Mouse (Mus musculus) adrenal gland, adult 18-20 months (tissue): ENCODE measurements at regions not wholly inside any gene's neighbourhood (a gene's known extent, or its start where the extent isn't known, plus 50 kb on each side); places are given as distances from the start of the nearest gene placed in this dataset.

Source experiments
- DNase-seq, 2 experiments: peaks; one replicate each; pipeline ENCODE4 v3.0.0; 2021 to 2022; ENCODE audit warnings: low spot score in 2 of 2

GRCm38 (mm10) chr2:167848468-167849440 lies 83.1 kb upstream of the Ptpn1 start:
- no peak for DNase-seq

DNA sequence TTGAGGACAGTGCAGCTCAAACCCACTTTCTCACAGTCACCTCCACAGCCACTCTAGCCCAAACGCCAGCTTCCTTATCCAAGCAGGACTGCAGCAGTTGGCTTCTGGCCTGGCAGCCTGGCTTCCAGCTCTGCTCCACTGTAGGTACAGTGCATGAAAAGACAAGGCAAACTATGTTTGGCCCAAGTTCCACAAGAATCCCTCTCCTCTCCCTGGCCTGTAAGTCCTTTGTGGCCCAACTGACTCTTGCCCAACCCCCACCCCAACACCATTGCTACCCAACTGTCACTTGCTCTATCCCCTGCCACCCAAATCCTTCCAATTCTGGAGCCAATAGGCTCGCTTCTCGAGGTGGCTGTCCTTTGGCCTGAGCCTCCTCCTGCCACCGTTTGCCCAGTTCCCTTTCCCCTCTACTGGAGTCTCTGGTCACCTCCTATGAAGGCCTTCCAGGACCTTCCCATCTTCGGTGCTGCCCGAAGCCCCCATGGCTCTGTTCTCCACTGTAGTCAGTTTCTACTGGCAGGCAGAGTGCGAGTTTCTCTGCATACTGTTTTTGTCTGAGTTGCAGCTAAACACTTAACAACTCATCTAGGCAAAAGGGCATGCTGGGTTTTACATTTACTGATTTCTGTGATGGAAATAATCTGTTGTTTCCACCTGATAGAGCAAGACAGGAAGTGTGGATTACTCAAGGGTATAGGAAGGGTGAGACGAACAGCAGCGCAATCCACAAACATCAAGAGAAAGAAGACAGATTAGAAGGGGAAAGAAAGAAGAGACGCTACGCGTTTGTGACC lies 84.4 kb upstream of the Ptpn1 start:
- DNase-seq: no peak

- DNase-seq: no peak
Measured at GRCm38 (mm10) chr2:167845370-167845769, 86.5 kb upstream of the Ptpn1 start.

- DNase-seq: peak in 1 of 2 experiments; percentile 71
Measured at GRCm38 (mm10) chr2:167844556-167844955, 87.3 kb upstream of the Ptpn1 start.

- DNase-seq: no peak
Measured at GRCm38 (mm10) chr2:167843921-167844320, 87.9 kb upstream of the Ptpn1 start.

DNA sequence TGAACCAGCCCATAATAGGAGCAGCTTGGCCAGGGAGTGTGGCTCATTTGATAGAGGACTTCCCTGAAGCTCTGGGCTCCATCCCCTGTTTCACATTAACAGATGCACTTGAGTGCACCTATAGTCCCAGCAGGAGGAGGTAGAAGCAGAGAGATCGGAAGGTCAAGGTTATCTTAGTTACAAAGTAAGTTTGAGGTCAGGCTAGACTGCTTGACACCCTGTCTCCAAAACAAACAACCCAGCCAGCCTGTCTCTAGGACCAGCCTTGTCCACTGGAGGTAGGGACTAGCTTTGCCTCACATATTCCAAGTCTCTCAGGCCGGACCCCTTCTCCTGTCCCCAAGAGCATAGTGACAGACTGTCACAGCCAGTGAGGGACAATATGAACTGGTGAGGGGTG lies 88.9 kb upstream of the Ptpn1 start:
- no peak for DNase-seq

DNA sequence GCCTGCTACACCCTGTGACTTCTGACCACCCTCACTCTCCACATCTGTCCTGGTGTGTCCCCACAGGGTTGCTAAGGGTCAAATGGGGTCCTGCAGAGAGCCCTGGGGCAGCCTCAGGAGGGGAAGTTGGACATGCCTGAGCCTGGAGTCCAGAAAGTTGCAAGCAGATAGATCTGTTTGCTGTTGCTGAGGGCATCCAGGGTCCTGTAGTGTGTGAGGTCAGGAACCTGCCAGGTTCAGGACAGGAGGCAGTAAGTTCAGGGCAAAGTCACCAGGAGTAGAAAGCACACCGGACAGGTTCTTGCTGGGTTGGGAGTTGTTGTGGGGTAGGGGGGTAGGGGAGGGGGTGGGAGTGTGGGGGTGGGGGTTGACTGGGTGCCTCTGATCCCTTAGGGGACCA lies 89.4 kb upstream of the Ptpn1 start:
- no peak for DNase-seq

- DNase-seq: no peak
Measured at GRCm38 (mm10) chr2:167841339-167842240, 90.3 kb upstream of the Ptpn1 start.

DNA sequence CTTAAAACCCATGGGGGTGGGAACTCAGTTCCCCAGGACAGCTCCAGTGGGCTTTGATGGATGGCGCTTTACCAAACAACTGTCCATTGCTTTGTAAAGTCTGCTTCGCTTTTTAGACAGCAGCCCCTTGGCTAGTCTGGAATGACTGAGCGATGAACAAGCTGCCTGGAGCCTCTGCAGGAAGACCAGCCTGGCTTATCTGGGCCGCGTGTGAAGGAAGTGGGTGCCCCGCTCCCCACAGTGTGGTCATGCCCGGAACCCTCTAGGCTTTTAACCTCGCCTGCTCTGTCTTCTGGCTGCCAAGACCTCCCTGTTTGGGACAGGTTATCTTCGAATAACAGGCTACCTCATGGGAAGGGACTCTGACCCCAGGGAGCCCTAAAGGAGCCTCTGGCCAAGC lies 91.5 kb upstream of the Ptpn1 start:
- DNase-seq: no peak

DNA sequence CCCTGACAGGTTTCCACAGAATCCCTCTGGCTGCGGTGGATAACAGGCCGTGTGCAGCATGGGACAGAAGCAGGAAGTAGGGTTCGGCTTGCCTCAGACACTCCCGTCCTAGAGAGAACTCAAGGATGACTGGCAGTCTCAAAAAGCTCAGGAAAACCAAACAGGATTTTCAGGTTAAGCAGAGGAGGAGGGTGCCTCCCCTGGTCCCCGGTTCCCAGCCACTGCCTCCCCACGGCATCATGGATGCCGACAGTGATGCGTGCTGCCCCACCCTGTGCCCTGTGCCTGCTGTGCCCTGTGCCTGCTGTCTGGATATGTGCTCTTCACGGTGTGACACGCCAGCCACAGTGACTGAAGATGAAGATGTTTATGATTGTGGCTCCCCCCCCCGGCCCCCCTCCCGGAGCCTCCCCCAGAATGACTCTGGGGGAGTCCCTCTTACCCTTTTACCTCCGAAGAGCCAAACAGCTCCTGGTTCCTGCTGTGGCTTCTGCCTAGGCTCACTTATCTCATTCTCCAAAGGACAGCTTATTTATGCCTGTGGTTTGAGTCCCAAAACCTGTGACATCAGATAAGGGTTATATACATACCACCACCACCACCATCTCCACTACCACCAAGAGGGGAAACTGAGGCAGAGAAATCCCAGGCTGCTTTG lies 92.4 kb upstream of the Ptpn1 start:
- no peak for DNase-seq

DNA sequence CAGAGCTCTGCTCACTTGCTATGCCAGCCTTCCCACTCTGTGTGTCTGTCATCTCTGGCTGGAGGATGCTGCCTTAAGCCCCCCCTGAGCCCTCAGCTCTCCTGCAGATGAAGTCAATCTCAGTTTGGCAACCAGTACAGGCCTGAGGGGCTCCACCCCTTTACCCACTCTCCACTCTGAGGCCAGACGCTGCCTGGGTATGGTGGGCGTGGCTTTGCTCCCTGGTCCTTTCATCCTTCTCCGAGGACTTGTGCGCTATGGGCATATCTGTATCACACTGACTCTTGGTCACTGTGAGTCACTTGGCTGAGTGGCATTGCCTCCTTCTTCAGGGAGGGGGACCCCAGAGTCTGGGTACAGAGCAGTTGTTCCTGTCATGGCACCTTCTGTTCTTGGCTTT lies 94.3 kb upstream of the Ptpn1 start:
- no peak for DNase-seq

DNA sequence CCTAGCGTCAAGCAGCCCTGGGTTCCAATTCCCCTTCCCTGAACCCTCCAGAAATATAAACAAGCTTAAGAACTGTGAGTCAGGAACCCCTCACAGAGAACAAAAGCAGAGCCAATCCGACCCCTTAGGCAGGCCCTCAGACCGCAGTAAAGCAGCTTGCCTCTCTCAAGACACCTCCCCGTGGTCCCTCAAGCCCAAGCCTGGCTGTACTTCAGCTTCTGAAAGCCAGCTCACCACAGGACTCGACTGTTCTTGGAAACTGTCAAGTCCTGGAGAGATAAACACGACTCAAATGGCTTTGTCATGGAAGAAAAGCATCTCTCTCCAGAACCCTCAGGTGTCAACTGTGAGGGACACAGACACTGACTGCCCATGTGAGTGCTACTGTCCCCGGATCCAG lies 95.2 kb upstream of the Ptpn1 start:
- no peak for DNase-seq

DNA sequence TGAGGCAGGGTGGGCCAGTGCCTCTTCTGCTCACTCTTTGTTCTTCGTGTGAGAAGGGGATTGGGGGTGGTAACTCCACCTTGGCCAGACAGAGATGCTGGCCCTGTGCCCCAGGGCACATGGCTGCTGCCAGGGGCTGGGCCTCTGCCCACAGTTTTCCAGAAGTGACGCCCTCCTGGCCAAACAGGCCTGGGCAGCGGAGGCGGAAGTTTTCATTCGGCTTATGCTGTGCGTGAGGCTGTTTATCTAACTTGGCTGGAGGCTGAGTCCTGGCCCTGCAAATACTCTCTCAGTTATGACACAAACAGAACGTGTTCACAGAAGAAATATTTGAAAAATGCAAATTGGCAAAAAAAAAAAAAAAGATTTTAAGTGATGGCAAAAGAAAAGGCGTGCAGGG lies 97.3 kb upstream of the Ptpn1 start:
- DNase-seq: peak in 1 of 2 experiments; percentile 47

DNA sequence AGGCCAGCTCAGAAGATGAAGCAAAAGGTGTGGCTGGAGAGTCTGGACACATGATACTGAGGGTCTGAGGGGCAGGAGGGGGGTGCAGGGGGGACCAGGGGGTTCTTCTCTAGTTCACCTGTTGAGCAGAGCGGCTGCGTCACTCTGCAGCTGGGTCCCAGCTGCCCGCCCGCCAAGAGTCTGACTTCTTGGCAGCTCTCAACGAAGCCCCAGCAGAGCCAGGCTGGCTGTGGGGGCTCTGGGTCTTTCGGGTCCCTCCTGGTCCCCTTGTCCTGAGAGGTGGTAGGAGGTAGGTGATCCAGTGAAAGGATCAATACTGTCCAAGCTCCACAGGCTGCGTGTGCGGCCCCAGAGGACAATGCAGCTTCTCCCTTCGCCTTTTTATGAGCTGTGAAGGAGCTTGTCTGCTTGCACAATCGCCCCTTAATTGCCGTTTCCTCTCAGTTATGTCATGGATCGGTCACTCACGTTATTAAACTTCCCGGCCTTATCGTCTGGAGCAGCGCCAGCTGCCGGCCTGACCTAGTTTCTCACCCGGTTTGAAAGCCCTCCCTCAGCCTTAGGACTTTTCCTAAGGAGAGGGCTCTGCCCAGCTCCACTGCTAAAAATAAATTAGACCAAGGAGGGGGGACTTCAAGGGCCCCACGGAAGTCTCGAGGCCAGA lies 98.4 kb upstream of the Ptpn1 start:
- DNase-seq: peak; percentile 75 to 76

GRCm38 (mm10) chr2:167831076-167832039 lies 100.5 kb upstream of the Ptpn1 start:
- DNase-seq: no peak

GRCm38 (mm10) chr2:167828258-167828657 lies 103.6 kb upstream of the Ptpn1 start:
- peak in 1 of 2 experiments; percentile 57 for DNase-seq

DNA sequence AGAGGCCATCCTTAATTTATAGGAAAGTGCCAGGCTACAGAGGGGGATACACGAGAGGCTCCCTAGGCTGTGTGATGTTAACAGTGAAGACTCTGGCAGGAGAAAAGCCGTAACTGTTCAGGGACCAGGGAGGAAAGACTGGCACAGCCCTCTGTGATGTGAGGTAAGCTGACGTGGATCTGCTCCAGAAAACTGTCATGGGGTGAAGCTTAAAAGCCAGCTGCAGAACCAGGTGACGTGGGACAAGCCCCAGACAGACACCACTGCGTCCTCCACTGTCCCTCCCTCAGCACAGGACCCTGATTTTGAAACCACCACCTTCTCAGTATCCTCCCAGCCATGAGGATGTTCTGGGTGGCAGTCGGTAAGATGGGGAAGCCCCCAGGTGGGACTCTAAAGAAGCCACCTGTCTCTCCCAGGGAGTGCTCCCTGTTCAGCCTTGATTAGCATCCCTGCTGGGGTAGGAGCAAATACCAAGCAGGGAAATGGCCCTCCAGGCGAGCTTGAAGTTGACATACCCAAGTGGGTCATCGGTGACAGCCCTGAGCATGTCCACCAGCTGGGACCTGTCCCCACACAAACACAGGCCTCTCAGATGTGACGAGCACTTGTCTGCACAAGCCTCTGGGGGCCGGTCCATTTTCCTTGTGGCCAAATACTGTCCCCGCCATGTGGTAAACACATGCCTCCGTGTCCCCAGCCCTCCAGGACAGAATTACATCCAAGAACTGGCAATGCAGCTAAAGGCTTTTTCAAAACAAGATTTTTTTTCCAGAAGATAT lies 104.7 kb upstream of the Ptpn1 start:
- DNase-seq: no peak

- no peak for DNase-seq
Measured at GRCm38 (mm10) chr2:167823513-167823912, 108.3 kb upstream of the Ptpn1 start.
